Mouse (Mus musculus) urinary bladder, postnatal 10 days (tissue): ENCODE data around the gene Cda.

Experiments used
- DNase-seq: peaks from one replicate; pipeline ENCODE4 v3.0.0; 2022; ENCODE audit warnings: low spot score

Gene Cda

DNA sequence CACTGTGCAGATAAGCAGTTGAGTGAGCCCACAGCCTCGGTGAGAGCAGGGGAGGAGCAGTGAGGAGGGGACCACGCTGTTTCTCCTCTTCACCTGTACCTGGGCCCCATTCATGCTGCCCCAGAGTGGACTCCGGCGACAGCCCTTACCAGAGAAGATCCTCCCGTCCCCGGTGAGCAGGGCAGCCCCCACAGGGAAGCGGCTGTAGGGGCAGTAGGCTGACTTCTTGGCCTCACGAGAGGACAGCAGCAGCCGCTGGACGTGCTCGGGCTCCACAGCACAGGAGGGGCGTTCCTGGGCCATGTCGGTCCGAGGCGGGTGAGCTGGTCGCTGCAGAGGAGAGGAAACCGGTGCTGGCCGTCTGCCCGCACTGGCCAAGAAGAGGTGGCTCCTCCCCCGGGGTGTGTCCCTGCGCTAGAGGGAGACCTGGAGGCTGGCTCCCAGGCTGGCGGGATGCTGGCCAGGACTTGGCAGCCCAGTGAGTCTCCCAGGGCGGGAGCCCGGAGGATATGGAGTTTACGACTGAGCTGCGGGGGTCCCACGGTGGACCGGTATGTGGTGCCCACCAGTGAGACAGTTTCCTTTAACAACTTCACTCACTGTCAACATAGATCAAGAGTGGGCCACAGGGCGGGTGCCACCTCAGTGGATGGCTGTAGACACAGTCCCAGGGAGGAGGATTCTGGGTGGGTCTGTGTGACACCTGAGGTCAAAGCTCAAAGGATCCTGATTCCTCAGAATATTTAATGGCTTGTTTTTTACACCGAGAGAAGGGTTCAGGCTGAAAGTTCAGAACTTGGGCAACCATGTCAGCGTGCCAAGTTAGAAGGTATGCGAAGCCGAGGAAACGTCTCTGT is at the start of gene Cda:
Cda (minus strand) TSS at position 352 of the 857 bp plus-strand sequence.
- no peak for DNase-seq

DNA sequence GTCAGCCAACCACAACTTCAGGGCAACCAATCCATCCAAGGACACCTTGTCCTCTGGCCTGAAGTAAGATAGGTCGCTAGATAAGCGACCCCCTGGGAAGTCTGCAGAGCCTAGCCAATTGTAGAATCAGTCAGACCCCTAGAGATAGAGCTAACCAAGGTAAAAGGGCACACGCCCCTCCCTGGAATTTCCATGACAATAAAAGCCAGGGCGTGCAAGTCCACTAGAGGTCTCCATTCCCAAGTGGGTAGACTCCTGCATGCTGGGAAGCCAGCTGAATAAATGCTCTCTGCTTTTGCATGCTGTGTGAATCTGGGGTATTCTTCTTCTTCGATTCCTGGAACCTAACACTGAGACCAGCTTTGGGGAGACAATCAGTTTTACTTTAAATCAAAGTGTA is 48.6 kb upstream of the Cda start:
- DNase-seq: no peak

DNA sequence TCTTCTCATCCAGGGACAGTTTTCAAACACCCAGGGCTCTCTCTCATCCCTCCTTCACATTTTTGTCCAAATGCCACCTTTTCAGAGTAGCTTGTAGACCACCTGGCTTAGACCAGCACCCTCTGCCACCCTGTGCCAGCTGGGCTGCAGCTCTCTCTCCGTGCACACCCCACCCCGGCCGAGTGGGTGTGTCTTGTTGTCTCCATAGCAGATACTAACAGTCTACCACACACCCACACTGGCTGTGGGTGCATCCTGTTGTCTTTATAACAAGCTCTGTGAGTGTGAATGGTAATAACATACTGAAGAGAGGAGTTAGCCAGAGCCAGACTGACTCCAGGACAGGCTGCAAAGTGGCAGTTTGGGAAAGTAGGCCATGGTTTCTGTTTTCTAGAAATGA is 48.2 kb upstream of the Cda start:
- no peak for DNase-seq

DNA sequence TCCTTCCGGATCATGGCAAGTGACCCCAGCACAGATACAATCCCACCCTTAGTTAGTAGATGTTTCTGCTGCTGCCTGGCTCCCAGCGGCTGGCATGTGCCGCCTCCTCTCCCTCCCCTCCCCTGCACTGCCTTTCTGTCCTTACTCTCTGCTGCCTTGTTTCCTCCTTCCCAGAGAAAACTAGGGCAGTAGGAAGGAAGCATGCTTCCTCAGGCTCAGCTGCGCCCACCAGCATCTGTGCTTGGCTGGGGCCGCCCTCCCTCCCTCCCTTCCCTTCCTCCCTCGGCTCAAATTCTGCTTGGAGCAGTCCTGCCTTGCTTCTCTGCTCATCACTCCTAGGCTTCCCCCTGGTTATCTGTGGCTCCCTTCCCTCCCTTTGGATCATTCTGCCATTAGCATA is 46.9 kb upstream of the Cda start:
- no peak for DNase-seq

DNA sequence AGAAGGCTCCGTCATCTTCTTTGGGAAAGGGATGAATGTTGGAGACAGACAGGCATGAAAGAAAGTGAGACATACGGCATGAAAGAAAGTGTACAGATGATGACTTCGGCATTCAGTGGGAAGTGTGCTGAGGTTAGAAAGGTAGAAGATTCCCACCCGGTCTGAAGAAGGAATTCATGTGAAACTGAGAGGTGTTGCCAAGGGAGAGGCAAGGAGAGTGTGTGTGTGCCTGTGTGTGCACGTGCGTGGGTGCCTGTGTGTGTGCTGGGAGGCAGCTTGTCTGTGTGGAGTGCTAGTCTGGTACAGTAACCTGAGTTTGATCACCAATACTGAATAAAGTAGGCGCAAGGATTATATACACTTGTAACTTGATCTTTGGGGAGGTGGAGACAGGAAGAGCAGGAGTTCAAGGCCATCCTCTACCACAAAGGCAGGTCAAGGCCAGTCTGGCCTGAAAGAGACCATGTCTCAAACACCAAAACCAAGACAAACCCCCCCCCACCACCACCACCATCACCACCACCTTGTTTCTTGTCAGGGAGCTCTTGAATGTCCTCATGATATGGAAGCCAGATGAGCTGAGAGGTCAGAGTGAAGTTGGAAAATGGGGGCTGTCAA is 43.8 kb upstream of the Cda start:
- DNase-seq: no peak

DNA sequence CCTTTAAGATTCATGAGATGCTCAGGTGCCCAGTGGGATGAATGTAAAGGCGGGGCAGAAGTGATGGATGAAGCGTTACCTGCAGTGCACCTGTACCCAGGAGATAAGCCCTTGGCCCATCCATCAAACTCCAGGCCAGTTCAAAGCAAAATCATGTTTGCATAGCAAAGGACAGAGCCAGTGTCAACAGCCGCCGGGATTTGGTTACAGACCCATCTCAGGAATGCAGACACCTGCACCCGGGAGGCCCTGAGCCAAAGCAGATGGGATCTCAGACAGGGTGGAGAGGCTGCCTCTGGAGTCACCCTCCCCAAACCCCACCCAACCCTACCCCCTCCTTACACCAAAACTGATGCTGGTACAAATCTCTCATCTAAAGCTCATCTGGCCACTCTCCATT is 43.2 kb upstream of the Cda start:
- no peak for DNase-seq

DNA sequence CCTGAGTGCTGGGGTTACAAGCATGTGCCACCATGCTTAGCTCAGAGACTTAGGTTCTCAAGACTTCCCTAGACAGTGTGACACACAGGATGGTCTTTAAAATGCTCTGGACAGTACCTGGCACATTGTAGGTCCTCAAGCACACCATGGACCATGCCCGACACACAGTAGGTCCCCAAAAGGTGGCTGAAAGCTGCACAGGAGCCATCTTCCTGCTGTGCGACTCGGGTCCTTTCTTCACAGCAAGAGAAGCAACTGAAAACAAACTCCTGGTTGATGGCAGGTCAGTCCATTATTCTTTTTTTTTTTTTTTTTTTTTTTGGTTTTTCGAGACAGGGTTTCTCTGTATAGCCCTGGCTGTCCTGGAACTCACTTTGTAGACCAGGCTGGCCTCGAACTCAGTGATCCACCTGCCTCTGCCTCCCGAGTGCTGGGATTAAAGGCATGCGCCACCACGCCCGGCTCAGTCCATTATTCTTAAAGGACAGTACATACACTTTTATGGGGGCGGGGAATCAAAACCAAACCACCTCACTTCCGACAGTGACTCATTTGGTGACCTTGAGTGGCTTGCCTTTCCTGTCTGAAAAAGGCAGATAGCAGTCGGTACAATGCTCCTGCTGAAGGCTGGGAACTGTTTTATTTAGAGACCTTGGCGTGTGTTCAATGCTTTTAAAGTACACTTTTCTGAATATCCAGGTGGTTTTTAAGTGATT is 39.8 kb upstream of the Cda start:
- DNase-seq: no peak

DNA sequence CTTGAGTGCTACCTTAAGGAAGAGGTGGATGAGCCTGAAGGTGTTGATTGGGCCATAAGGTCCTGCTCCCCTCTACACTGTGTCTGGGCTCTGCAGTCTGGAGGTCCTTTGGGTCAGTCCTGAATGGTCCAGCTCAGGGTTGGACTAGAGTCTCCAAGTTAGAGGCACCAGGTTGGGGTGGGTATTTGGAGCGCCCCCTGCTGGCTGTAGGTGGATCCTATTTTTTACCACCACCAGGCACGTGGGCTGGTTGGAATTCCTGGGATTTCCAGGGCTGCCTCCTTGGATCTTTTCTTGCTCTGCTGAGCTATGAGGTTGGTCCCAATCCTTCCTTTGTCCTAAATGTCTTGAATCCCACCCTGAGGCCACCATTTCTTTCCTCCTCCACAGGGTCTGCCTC is 37.0 kb upstream of the Cda start:
- DNase-seq: no peak

DNA sequence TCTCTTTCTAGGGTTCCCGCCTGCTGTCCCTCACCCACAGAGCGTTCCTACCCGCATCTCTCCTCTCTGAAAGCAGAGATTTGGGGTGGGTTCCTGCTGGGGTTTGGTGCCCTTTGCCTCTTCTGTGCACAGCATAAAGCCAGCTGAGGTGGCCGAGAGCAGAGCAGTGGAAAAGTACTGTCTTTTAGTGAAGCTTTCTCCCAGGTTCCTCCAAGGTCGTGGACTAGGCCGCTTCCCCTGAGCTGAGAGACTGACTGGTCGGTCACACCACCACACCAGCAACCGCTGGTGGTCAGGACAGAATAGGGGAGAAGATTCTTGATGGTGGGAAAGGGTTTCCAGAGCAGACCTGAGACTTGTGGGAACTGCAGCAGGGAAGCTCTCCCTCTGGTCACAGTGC is 28.9 kb upstream of the Cda start:
- DNase-seq: no peak

DNA sequence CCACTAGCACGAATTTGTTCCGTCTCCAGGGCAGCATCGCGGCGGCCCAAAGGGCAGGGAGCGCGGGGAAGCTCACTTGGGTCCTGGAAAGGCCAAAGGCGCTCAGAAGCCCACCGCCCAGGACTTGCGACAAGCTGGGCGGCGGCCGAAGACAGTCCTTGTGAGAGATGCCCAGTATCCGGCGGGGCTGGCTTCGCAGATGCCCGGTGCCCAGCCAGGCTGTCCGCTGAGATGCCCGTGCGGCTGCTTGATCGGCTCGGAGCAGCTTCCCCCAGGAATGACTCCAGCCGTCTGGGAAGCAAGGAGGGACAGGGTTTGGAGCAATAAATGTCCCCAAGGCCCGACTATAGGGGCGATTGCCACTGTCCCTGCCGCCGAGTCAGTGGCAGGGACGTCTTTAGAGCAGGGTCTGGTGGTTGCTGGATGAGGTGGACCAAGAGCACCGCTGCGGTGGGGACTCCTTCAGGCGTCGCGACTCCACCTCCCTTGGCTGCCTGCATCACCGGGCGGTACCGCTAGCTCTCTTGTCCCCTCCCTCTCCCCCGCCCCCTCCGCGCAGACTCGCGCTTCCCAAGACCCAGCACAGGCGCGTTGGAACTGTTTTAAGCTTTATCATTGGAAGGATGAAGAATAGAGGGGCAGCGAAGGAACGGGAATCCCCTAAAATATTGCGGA is 28.3 kb upstream of the Cda start, which contains the start of gene Fam43b:
Fam43b (minus strand) TSS at position 558 of the 675 bp plus-strand sequence.
- DNase-seq: no peak

DNA sequence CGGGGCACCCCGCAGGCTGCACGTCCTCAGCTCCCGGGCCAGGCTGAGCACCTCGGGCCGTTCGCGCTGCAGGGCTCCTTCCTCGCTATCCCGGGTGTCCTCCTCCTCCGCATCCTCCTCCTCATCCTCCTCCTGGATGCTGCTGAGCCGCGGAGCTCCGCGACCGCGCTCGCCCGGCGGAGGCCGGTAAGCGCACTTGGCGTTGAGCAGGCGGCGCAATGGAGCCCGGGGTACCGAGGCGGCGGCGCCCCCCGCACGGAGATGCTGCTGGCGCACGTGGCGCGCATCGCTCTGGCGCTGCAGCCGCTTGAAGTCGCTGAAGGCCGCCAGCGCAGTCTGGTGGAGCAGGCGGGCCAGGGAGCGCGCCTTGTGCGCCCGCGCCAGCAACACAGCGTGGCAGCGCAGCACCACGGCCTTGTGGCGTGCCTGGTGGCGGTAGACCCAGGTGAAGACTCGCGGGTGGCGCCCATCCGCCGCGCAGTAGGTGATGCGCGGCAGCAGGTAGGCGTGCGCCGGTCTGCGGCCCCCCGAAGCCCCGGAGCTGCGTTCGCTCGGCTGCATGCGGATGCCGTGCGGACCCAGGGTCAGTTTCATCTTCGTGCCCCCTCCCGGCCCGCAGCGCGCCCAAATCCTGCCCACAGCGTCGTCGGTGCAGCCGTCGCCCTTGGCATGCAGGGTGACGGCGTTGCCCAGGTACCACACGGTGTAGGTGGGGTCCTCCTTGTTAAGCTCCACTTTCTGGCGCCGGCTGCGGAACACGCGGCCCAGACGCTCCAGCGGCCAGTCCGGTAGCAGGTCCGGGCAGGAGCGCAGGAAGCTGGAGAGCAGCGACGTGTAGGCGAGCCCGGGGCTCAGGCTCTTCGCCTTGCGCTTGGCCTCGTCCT is 27.5 kb upstream of the Cda start:
- DNase-seq: no peak

DNA sequence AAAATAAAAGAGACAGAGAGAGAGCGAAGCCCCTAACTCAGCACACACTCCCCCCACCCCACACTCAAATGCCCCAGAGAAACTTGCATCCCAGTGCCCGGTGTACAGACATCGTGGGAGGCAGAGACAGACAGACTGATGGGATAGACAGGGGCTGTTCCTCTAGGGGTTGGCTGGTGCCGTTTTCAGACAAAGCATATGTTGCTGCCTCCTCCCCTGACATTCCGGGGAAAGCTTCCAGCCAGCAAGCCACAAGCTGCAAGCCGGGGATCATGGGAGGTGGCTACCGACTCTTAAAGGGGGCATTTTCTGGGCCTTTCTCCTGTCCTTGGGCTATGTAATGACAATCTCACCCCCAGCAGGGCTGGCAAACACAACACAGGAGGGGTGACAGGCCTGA is 25.9 kb upstream of the Cda start:
- no peak for DNase-seq

DNA sequence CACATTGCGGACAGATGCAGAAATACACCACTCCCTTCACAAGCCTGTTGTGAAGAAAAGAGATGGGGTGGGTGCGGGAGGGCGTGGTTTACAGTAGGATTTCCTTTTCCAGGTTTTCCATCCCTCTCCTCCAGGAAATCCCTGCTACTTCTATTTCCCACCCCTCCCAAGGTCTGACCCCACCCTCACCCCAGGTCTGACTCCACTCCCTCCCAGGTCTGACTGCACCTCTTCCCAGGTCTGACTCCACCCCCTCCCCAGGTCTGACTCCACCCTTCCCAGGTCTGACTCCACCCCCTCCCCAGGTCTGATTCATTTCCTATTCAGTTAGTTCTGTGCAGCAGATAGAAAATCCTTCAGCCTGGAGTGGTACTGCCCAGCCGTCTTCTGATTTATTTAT is 16.0 kb upstream of the Cda start:
- no peak for DNase-seq

DNA sequence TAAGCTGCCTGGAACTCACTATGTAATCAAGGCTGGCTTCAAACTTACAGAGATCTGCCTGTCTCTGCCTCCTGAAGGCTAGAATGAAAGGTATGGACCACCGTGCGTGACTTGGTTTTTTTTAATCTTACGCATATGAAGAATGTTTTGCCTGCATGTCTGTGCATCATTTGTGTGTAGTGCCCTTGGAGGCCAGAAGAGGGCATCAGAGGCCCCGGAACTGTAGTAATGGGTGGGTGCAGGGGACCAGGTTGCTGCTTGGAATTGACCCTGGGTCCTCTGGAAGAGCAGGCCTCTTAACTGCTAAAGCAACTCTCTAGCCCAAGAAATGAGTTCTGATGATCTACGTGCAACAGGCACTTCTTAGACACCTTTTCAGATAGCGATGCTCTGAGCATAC is 14.7 kb upstream of the Cda start:
- no peak for DNase-seq

DNA sequence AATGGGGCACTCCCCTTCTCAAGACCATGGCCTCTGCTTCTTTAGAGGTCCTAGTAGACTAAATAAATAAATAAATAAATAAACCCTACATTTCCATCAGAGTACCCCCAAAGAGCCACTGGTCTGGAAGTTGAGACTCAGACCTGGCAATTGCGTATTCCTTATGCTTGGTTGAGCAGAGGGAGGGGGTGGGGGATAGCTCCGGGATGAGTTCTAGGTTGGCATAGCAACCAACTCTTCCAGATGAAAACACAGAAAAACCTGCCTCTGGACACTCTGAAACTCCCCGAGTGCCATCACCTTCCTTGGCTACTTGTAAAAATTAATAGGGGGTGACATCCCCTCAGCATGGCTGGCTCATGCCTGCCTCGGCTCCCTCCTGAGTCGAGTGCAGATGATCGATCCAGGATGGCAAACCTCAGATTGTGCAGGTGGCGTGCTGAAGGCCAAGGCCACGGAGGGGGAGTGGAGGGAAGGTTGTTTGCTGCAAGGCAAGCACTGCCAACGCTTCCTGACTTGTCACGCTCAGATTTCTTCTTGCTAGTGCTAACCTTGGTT is 12.4 kb upstream of the Cda start:
- no peak for DNase-seq

DNA sequence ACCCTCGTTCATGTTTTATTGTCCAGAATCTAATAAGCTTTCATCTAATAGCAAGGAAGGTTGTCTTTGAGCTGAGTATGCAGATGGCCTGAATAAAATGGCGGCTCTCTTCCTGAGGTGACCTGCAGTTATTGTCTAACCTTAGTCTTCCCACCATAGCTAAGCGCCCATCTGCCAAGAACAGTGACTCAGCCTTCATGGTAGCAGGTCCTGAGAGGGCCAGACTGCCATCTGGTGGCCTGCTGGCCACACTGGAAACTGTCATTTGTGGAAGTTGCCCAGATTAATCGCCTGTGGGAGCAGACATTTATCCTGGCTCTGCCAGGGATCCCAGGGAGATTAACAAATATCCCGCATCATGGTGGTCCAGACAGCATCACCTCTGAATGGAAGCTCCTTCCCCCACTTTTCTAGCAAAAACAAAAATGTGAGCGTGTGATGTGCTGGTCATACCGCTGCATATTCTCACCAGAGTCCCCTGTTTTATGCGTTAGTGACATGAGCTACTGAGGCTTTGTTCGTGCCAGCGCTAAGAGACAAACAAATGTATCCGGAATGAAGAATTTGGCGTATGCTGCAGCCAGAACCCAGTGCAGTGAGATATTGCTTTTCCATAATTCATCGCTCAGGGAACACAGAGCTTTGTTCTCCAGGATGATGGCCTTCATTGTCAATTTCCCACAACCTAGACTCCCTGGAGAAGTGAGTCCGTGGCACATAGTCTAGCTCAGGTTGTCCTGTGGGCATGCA is 11.5 kb upstream of the Cda start:
- DNase-seq: no peak

DNA sequence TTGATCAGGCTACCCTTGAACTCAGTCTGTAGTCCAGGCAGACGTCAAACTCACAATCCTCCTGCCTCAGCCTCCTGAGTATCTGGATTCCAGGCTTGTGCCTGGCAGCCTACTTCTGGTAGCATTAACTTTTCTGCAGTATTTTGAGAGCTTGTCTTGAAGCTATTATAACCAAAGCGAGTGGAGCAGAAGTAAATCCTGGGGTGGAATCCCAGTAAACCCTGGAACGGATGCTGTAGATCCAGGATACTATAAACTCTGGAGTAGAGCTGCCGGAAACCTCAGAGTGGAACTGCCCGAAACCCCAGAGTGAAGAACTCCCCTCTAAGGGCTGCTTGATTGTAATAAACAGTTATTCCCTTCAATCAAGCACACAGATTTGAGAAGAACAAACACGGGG is 9.7 kb upstream of the Cda start:
- no peak for DNase-seq

DNA sequence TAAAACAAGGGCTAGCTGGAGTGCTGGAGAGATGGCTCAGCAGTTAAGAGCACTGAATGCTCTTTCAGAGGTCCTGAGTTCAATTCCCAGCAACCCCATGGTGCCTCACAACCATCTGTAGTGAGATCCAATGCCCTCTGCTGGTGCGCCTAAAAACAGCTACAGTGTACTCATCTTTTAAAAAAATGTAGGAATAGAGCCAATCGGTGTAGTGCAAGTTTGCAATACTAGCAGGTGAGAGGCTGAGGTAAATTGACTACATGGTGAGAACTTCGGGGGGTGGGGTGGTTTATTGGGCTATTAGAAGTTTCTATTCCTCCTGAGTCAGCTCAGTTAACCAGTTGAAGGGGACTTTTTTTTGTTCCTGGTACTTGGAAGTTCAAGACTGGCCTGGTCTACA is 7.3 kb upstream of the Cda start:
- no peak for DNase-seq

DNA sequence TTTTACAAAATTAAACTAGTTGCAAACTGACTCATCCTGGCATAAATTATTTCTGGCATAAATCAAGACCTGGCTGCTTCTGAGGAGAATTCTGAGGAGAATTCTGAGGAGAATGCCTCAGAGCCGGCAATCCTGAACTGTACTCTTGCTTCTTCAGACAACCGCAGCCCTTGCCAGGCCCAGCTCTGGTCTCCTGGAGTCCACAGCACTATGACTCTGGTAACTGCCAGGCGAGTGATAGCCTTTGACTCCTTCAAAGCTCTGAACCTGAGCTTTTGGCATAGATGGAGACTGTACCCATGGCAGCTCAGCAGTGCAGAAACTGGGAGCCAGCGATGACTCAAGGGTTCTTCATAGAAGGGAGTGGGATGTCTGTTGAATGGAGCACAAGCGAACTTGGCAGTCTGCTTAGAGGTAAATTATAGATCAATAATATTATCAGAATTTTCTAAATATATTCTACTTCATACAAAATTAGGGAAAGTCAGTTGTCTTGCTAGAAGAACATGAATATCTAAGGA is 3.3 kb upstream of the Cda start:
- no peak for DNase-seq
